Mouse (Mus musculus): ENCODE measurements around the gene Cbfb.

DNA sequence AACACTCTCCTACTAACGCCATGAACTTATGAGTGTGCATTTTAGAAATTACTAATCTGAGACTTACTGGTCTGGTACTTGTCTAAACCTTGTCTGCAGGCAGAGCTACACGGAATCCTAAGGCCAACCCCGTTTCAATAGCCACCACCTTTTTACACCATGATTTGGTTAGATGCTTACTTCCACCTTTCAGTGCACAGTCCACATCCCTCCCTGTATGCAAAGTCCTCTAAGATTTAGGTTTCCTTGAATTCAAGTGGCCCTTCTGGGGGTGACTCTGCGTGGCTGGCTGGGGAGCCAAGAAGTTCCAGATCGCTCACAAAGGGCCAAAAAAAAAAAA, 463 bp upstream of the Cbfb start:
- TF ChIP-seq GATA1 (IDR thresholded peaks at IDR 0.05; ENCODE audit: low read length) (no peak), TAL1 (IDR thresholded peaks at IDR 0.05; ENCODE audit: low read length) (no peak)

Measured in erythroblast, embryonic 14.5 days (primary cell).